In the genomic region with DNA sequence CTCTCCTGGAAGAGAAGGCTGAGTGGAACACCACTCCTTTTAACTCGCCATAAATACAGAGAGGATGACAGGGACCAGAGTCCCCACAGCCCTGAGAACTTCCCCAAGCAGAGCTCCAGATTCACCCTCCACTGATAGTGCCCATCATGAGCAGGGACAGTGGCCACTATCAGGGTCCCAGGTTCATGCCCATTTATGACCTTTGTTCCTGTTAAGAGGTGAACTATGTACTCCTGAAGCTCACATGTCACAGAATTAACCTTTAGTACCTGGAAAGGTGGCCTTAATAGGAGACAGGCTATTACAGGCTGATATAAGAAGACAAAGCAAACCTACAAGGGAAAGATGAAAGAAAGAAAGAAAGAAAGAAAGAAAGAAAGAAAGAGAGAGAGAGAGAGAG, we compare ENCODE assay signal across 27 mouse cellular contexts. TPM values are rescaled to one million over a fixed set of nuclear protein-coding genes. Genes with fewer than 3 reads are reported as not detected.
A peak's percentile ranks its signal among the peaks of the same experiment; 100 is the strongest.
DNase-seq lines count a peak whose midpoint lies in the region; ATAC-seq lines count a peak whose summit lies in the region.
"Had no signal": no experiment of that assay in that cellular context is flagged by ENCODE, and none has a peak within 500 bp of the region (broad histone marks: within the 10 kb centered on the region; RNA-seq: fewer than 3 reads in every experiment).

No protein-coding gene starts in this region.

- no peak for ATAC-seq in forebrain, embryonic 11.5 days (replicated peaks; ENCODE audit: low FRiP score)
- ATAC-seq in forebrain, embryonic 12.5 days (ENCODE audit: low FRiP score), result no peak
- ATAC-seq in liver, embryonic 11.5 days (replicated peaks; ENCODE audit: low FRiP score), result no peak
- ATAC-seq in forebrain, embryonic 14.5 days, result no peak
- ATAC-seq: activated CD4-positive, CD25-positive, alpha-beta regulatory T cell, adult 4 months; forebrain, embryonic 16.5 days had no signal

- no peak overlapping the region for H3K9ac ChIP-seq in forebrain, embryonic 11.5 days (ENCODE audit: low read length)
- H3K9ac ChIP-seq in forebrain, embryonic 12.5 days, result no peak overlapping the region
- H3K9ac ChIP-seq in liver, embryonic 11.5 days (ENCODE audit: low read depth, low read length), result no peak overlapping the region
- no peak overlapping the region for H3K9ac ChIP-seq in forebrain, embryonic 14.5 days (ENCODE audit: low read length)
- H3K9ac ChIP-seq: embryonic facial prominence, embryonic 13.5 days; heart, embryonic 12.5 days; heart, embryonic 15.5 days; hindbrain, embryonic 12.5 days; hindbrain, embryonic 15.5 days had no signal

- H3K4me1 ChIP-seq in forebrain, embryonic 11.5 days (replicated peaks; ENCODE audit: control insufficient read depth, insufficient read depth, low read length), result 0 out of 2 replicates have a peak, but pooled peaks cover 2% of the 10 kb centered on the region
- H3K4me1 ChIP-seq in forebrain, embryonic 12.5 days, result no peaks in the 10 kb centered on the region
- peaks cover 22% of the 10 kb centered on the region; the same call in 1 of the 2 replicates for H3K4me1 ChIP-seq in heart, embryonic 10.5 days
- H3K4me1 ChIP-seq in liver, embryonic 11.5 days (replicated peaks; ENCODE audit: control insufficient read depth, insufficient read depth, low read length), result no peaks in the 10 kb centered on the region
- 0 out of 2 replicates have a peak, but pooled peaks cover 2% of the 10 kb centered on the region for H3K4me1 ChIP-seq in forebrain, embryonic 14.5 days (ENCODE audit: control insufficient read depth, insufficient read depth, low read length)
- H3K4me1 ChIP-seq: hindbrain, embryonic 12.5 days; hindbrain, embryonic 15.5 days had no signal

- no peak overlapping the region for H3K4me2 ChIP-seq in forebrain, embryonic 11.5 days (ENCODE audit: low read depth, low read length, severe bottlenecking)
- H3K4me2 ChIP-seq in forebrain, embryonic 12.5 days, result no peak overlapping the region
- no peak overlapping the region for H3K4me2 ChIP-seq in liver, embryonic 11.5 days
- H3K4me2 ChIP-seq in forebrain, embryonic 14.5 days (ENCODE audit: low read length), result no peak overlapping the region
- H3K4me2 ChIP-seq: embryonic facial prominence, embryonic 13.5 days; heart, embryonic 15.5 days; hindbrain, embryonic 12.5 days; hindbrain, embryonic 15.5 days had no signal

- no peaks in the 10 kb centered on the region for H3K27me3 ChIP-seq in forebrain, embryonic 11.5 days (ENCODE audit: control insufficient read depth, insufficient read depth, low read length)
- no peaks in the 10 kb centered on the region for H3K27me3 ChIP-seq in forebrain, embryonic 12.5 days
- H3K27me3 ChIP-seq in heart, embryonic 10.5 days (ENCODE audit: insufficient read depth, poor library complexity, severe bottlenecking), result no peaks in the 10 kb centered on the region
- H3K27me3 ChIP-seq in liver, embryonic 11.5 days (replicated peaks; ENCODE audit: control insufficient read depth, insufficient read depth, low read length), result no peaks in the 10 kb centered on the region
- no peaks in the 10 kb centered on the region for H3K27me3 ChIP-seq in forebrain, embryonic 14.5 days (replicated peaks; ENCODE audit: control insufficient read depth, insufficient read depth, low read length)
- H3K27me3 ChIP-seq: embryonic facial prominence, embryonic 13.5 days; heart, embryonic 15.5 days; hindbrain, embryonic 12.5 days; hindbrain, embryonic 15.5 days had no signal

- intact Hi-C loops in heart, postnatal 25 days (cut with DNase I), result loop anchor here (2.0 kb wide), 1 partner anchor 33 kb away; no protein-coding TSS in a partner anchor

- DNase-seq in forebrain, embryonic 11.5 days (ENCODE audit: low spot score), result peak; percentile 4
- peak; percentile 39 for DNase-seq in heart, embryonic 10.5 days (ENCODE audit: low spot score)
- no peak for DNase-seq in heart, postnatal 25 days (ENCODE audit: low spot score)
- peak; percentile 14 for DNase-seq in liver, embryonic 11.5 days (ENCODE audit: low spot score)
- no peak for DNase-seq in liver
- DNase-seq in forebrain, embryonic 14.5 days (ENCODE audit: low spot score), result no peak
- DNase-seq: adrenal gland, adult 8-10 months; adrenal gland, postnatal 25 days; cerebellum, adult 11-12 months; cerebellum, adult 8-10 months; cerebellum, postnatal 10 days; cerebellum, postnatal 36 days; embryo, embryonic 11 days; gastrocnemius, postnatal 10 days; gastrocnemius, postnatal 36 days; heart, adult 18-20 months; heart, postnatal 10 days had no signal

- no peak overlapping the region for H3K27ac ChIP-seq in forebrain, embryonic 11.5 days (ENCODE audit: low read depth, low read length)
- H3K27ac ChIP-seq in forebrain, embryonic 12.5 days, result no peak overlapping the region
- no peak overlapping the region for H3K27ac ChIP-seq in heart, embryonic 10.5 days
- H3K27ac ChIP-seq in liver, embryonic 11.5 days (ENCODE audit: low read depth, low read length), result no peak overlapping the region
- no peak overlapping the region for H3K27ac ChIP-seq in forebrain, embryonic 14.5 days (ENCODE audit: low read depth, low read length)
- H3K27ac ChIP-seq: embryonic facial prominence, embryonic 10.5 days; embryonic facial prominence, embryonic 13.5 days; hindbrain, embryonic 12.5 days; hindbrain, embryonic 15.5 days had no signal

- H3K4me3 ChIP-seq in forebrain, embryonic 11.5 days (ENCODE audit: low read depth, low read length), result no peak overlapping the region
- no peak overlapping the region for H3K4me3 ChIP-seq in forebrain, embryonic 12.5 days (replicated peaks)
- H3K4me3 ChIP-seq in heart, embryonic 10.5 days, result no peak overlapping the region
- no peak overlapping the region for H3K4me3 ChIP-seq in liver, embryonic 11.5 days (ENCODE audit: low read depth, low read length)
- H3K4me3 ChIP-seq in forebrain, embryonic 14.5 days (ENCODE audit: low read depth, low read length), result no peak overlapping the region
- H3K4me3 ChIP-seq: embryonic facial prominence, embryonic 10.5 days; embryonic facial prominence, embryonic 13.5 days; erythroblast, embryonic 14.5 days; heart, embryonic 12.5 days; heart, embryonic 15.5 days; hindbrain, embryonic 12.5 days; hindbrain, embryonic 15.5 days had no signal

- H3K9me3 ChIP-seq in forebrain, embryonic 11.5 days (ENCODE audit: control insufficient read depth, low read length), result no peaks in the 10 kb centered on the region
- H3K9me3 ChIP-seq in forebrain, embryonic 12.5 days, result no peaks in the 10 kb centered on the region
- H3K9me3 ChIP-seq in heart, embryonic 10.5 days, result no peaks in the 10 kb centered on the region
- no peaks in the 10 kb centered on the region for H3K9me3 ChIP-seq in liver, embryonic 11.5 days (ENCODE audit: control insufficient read depth, low read length)
- no peaks in the 10 kb centered on the region for H3K9me3 ChIP-seq in forebrain, embryonic 14.5 days (replicated peaks; ENCODE audit: control insufficient read depth, low read length)
- H3K9me3 ChIP-seq: embryonic facial prominence, embryonic 10.5 days; embryonic facial prominence, embryonic 13.5 days; heart, embryonic 12.5 days; heart, embryonic 15.5 days; hindbrain, embryonic 12.5 days; hindbrain, embryonic 15.5 days had no signal

- 76% methylated on average over 1 of the region's 1 CpGs for WGBS in forebrain, embryonic 11.5 days
- 67% methylated on average over 1 of the region's 1 CpGs for WGBS in forebrain, embryonic 12.5 days
- 47% methylated on average over 1 of the region's 1 CpGs for WGBS in heart, embryonic 10.5 days
- 50% methylated on average over 1 of the region's 1 CpGs for WGBS in liver, embryonic 11.5 days
- WGBS in forebrain, embryonic 14.5 days, result 81% methylated on average over 1 of the region's 1 CpGs

- H3K36me3 ChIP-seq in forebrain, embryonic 11.5 days (ENCODE audit: control insufficient read depth, insufficient read depth, low read length), result no peaks in the 10 kb centered on the region
- H3K36me3 ChIP-seq in forebrain, embryonic 12.5 days (replicated peaks), result no peaks in the 10 kb centered on the region
- no peaks in the 10 kb centered on the region for H3K36me3 ChIP-seq in heart, embryonic 10.5 days
- no peaks in the 10 kb centered on the region for H3K36me3 ChIP-seq in liver, embryonic 11.5 days (ENCODE audit: control insufficient read depth, insufficient read depth, low read length)
- no peaks in the 10 kb centered on the region for H3K36me3 ChIP-seq in forebrain, embryonic 14.5 days (ENCODE audit: control insufficient read depth, insufficient read depth, low read length)
- H3K36me3 ChIP-seq: embryonic facial prominence, embryonic 10.5 days; embryonic facial prominence, embryonic 13.5 days; heart, embryonic 12.5 days; heart, embryonic 15.5 days; hindbrain, embryonic 12.5 days; hindbrain, embryonic 15.5 days had no signal

RNA-seq across cellular contexts. Expression of a gene that starts 35.2 kb away (rescaled TPM):
- 102 and 103 TPM in 2 replicates for polyA plus RNA-seq in forebrain, embryonic 11.5 days (2014; fragmentation: Nextera tagmentation; extraction: Ambion mirVana)
- polyA plus RNA-seq in forebrain, embryonic 12.5 days (2016; fragmentation: Nextera tagmentation; extraction: Ambion mirVana), result 103 and 109 TPM in 2 replicates
- 38.7 and 39.6 TPM in 2 replicates for polyA plus RNA-seq in heart, embryonic 10.5 days (2016; fragmentation: Nextera tagmentation; extraction: Ambion mirVana)
- total RNA-seq in heart, postnatal 25 days (2021), result 10 to 100 TPM; 13.8 to 15.0 TPM
- polyA plus RNA-seq in liver, embryonic 11.5 days (2014; fragmentation: Nextera tagmentation; extraction: Ambion mirVana), result 59.7 and 65.4 TPM in 2 replicates
- polyA plus RNA-seq in forebrain, embryonic 14.5 days (2014; fragmentation: Nextera tagmentation; extraction: Ambion mirVana), result 81.8 and 85.6 TPM in 2 replicates

Comparison
In these comparisons a context has a peak if more than half of its experiments do, and no peak if none do; other contexts are left out.
1. DNase-seq: peak in forebrain, embryonic 11.5 days (single experiment), heart, embryonic 10.5 days (single experiment) and liver, embryonic 11.5 days (single experiment); none in heart, postnatal 25 days (single experiment), liver (single experiment) and forebrain, embryonic 14.5 days (single experiment).